Mouse (Mus musculus) spleen, embryonic (tissue): ENCODE results near the gene Atg7.

ENCODE experiments used
- CTCF ChIA-PET: fragments of 350-600 bp; sonication (Branson Sonifier 250); formaldehyde crosslinking; loops from one replicate; lab custom pipeline; 2022; lab: Charles Lee

Gene Atg7

GRCm38 (mm10) chr6:114781415-114782240 lies 138.7 kb downstream of the Atg7 start:
- CTCF ChIA-PET, result interaction anchor here (1.1 kb wide), 1 partner anchor 147 kb away, joined by 3 read pairs; no protein-coding TSS in a partner anchor

DNA sequence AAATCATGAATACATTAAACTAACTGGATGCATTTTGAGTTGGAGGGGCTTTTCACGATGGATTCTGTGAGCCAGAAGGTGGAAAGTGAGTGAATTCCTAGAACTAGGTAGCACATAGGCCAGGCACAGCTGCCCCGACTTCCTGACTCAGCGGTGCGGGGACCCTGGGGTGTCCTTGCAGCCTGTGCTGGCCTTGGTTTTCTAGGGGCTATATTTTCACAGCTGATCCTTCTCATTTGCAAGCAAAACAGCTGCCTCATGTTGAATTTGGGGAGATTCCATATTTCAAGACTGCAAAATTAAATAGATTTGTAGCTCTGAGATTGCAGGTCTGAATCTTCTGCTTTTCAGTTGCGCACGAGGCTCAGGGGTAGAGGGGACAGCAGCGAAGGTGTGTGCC lies 139.6 kb downstream of the Atg7 start:
- CTCF ChIA-PET, result no interaction called here

DNA sequence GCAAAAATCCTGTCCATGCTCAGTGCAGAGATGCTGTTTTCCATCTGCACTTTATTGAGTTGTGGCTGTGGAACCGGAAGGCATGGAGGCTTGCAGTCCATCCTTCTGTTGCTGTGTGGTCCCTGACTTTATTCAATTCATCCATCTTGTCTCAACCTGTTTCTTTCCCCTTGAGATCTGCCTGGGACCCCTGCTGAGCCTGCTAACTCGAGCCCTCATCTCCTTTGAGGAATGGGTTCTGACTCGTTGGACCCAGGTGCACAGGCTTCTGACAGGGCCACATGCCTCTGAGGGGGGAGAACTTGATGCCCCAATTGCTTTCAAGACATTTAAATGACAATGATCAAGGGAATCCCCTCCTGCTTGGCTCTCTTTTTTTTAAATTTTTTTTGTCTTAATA lies 143.6 kb downstream of the Atg7 start:
- CTCF ChIA-PET, result no interaction called here

DNA sequence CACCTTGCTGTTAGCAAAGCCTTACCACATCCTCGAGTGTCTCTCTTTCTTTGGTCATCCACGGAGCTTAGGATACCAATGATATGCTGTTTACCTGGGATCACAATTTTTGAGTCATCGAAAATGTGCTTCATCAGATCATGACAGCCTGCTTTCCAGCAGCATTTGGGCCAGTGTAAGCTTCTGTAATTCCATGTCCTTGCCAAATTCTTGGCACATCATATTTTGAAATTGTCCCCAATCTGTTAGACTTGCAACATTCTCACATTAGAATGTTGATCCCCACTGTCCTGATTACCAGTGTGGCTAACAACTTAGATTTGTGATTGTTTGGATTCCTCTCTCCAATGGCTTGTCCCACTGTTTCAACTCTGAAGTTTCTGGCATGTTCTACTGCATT lies 144.7 kb downstream of the Atg7 start:
- CTCF ChIA-PET, result interaction anchor here (0.6 kb wide), 1 partner anchor 90 kb away, joined by 4 read pairs; no protein-coding TSS in a partner anchor

GRCm38 (mm10) chr6:114788663-114789062 lies 145.8 kb downstream of the Atg7 start:
- CTCF ChIA-PET, result interaction anchor here (0.6 kb wide), 1 partner anchor 138 kb away, joined by 5 read pairs; no protein-coding TSS in a partner anchor

DNA sequence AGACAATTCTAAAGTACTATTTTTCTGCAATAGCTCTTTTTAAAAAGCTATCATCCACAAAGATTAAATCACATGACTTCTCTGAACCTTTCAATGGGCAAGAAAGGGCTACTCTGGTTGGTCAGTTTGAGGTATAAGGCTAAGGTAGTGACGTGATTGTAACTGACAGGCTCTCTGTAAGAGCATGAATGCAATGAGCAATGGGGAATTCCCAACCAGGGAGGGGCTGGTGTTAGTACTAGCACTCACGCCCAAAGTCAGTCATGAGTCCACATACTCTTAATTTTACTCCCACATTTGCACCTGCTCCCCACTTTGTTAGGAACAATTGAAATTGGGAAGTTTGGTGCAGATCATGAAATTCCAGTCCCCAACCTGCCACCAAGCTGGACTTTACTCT lies 147.2 kb downstream of the Atg7 start:
- CTCF ChIA-PET, result no interaction called here

- CTCF ChIA-PET, result no interaction called here
These were observed 148.0 kb downstream of the Atg7 start for GRCm38 (mm10) chr6:114790902-114791301.

DNA sequence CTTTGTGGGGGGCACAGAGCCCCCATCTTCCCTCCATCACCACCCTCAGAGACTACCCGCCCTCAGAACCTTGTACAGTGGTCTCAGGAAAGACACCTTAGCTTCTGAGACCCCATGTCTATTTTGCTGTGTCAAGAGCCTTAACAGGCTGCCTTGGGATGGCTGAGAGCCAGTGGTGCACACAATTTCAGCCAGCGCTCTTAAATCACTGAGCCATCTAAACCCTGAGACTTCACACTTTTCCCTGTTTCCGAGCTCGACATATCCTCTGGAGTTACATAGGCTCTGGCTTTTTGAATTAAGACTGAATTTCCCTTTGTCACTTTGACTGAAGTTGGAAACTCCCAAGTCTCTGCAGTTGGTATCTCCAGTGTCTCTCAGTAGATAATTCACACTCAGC lies 148.9 kb downstream of the Atg7 start:
- CTCF ChIA-PET, result no interaction called here

- CTCF ChIA-PET, result no interaction called here
These were observed 151.8 kb downstream of the Atg7 start for GRCm38 (mm10) chr6:114794706-114795105.

DNA sequence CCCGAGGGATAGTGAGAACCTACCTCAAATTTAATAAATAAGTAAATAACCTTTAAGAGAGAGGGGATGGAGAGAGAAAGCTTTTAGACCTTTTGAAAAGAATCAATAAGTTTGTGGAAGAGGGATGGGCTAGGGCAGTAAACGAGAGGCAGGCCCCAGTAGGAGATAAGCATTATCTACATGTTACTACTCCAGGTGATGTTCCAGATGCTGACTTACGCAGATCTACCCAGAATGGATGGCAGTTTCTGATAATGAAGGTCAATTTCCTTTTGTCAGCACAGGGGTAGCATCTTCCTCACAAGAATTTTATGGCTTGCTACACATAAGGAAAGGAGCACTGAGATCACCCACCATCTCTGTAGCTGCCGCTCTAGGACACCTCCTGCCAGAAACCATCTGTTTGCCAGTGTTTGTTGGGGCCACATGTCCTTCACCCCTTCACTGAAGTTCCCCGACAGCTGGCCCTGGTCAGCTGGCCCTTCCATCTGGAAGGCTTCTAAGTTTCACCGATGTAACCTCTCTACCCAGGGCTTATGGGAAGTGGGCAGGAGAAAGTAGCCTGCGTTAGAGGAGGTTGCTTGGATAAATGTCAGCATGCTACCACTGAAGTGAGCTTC lies 152.9 kb downstream of the Atg7 start:
- CTCF ChIA-PET, result no interaction called here

GRCm38 (mm10) chr6:114797901-114798300 lies 155.0 kb downstream of the Atg7 start:
- CTCF ChIA-PET, result no interaction called here

DNA sequence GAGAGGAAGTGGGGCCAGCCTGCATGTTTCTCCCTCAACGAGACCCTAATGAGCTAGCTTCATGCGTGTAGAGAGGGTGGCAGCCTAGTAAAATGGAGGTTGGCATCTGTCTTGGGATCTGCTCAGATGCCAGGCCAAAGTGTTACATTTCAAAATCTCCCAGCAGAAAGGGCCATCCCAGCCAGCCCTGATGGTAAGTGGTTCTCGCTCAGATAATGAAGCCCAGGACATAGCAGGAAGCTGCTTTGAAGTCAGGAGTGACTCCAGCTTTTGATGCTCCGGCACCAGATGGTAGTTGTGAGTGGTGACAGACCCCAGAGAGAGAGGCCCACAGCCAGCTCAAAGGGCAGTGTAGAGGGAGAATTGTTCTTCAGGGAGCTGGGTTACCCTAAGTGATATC lies 155.8 kb downstream of the Atg7 start:
- CTCF ChIA-PET, result no interaction called here

DNA sequence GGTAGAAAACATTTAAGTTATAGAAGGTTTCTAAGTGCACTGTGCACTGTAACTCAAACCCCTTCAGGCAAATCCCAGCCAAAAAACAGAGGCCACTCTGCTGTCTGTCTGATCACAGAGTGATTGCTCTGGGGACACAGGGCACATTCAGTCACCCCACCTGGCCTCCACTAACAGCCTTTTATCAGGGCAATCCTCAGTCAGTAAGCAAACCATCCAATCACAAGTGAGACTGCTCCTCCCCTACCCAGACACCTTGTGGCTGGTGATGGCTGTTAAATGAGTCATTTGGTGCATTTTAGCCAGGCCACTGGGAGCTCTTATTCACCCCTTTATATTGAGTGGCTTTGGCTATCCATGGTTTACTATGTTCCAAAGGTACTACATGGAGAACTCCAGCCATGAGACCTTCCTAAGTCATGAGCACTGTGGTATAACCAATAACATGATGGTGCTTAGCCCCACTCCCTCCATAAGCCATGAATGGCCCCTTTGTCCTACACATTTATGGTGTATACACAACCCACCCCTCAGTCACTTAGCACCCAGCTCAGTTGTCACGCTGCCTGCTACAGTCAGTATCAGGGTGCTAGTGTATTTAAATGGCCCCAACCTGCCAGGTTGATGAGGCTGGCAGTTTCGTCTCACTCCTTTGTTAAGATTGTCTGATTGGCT lies 157.5 kb downstream of the Atg7 start:
- CTCF ChIA-PET, result no interaction called here

- CTCF ChIA-PET, result interaction anchor here (0.5 kb wide), 1 partner anchor 129 kb away, joined by 3 read pairs; no protein-coding TSS in a partner anchor
These were observed 161.1 kb downstream of the Atg7 start for GRCm38 (mm10) chr6:114803915-114804535.

GRCm38 (mm10) chr6:114804866-114805265 lies 162.0 kb downstream of the Atg7 start:
- CTCF ChIA-PET, result interaction anchor here (0.5 kb wide), 1 partner anchor 128 kb away, joined by 3 read pairs; no protein-coding TSS in a partner anchor

DNA sequence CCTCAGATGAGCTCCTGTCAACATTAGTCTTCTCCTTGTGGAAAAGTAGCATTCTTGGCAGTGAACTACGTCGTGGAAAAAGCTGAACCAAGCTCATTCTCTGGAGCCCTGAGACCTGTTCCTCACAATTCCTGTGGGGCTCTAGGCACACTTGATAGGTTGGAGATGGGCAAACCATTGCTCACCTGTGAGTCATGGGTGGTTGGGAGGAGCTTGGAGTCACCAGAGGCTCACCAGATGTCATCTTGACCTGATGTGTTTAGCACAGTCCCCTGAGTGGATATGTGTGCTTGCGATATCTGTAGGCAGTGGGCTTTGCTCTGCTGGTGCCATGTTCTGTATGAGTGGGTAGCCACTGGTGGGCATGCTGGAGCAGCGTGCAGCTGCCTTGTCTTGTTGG lies 163.0 kb downstream of the Atg7 start:
- CTCF ChIA-PET, result no interaction called here

DNA sequence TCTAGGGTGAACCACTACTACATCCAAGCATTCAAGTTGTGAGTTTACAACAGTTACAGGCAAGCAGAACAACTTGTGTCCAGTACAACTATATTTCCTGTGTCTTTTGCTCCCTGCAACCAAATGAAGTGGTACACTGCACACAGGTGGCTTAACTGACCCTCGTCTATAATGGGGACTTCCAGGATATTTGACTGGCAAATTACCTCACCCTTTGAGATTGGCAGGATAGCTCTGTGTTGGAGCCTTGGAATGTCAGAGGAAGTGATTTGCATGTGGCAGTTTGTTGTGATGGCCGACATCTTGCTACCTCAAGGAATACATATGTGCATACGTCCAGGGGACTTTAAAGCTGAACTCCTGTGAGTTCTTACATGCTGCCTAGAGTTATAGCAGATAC lies 164.6 kb downstream of the Atg7 start:
- CTCF ChIA-PET, result no interaction called here

DNA sequence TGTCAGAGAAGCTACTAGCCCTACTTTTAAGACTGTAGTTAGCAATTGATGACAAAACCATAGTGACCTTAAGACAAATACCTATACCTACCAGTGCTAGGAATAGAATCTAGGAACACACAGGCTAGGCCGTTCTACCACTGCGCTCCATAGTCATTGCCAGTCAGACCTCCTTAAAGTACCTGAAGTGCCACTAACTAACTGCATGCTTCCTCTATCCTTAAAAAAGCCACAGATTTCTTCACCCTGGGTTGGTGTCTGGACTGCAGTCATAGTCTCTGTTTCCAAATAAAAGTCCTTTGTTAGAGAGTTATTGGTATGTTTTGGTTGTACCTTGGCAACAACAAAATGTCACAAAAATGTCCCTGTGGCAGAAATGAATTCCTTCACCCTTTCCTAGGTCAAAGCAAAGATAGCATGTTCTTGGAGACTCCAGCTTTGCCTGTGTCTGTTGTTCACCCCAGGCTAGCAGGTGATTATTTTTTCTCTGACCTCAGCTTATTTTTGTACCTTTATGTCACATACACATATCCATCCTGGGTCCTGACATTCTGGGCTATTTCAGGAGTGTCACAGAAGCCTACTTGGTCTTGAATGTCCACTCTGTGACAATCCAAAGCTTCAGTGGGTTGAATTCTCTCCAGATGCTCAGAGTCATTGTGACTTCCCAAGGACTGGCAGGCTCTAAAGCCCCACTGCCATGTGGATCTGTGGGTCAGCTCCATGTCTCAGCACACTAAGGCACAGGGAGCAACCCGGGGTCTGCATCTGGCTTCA lies 165.9 kb downstream of the Atg7 start:
- CTCF ChIA-PET, result no interaction called here

- CTCF ChIA-PET, result interaction anchor here (0.6 kb wide), 1 partner anchor 16 kb away, joined by 4 read pairs; no protein-coding TSS in a partner anchor
These were observed 166.5 kb downstream of the Atg7 start for GRCm38 (mm10) chr6:114809431-114809811.

GRCm38 (mm10) chr6:114812322-114812721 lies 169.4 kb downstream of the Atg7 start:
- CTCF ChIA-PET, result no interaction called here

- CTCF ChIA-PET, result no interaction called here
These were observed 169.9 kb downstream of the Atg7 start for GRCm38 (mm10) chr6:114812779-114813178.
